Mouse (Mus musculus) midbrain, embryonic 15.5 days (tissue): Measurements from ENCODE around the gene Srp54a. TPM values are rescaled to one million over a fixed set of nuclear protein-coding genes. Genes with fewer than 3 reads are reported as not detected.
"Not testable (repeated sequence)": the region's sequence is repeated elsewhere in the genome, so short reads cannot be mapped to it uniquely, and the experiment has no call there.

Experiments
- ATAC-seq: fragments of 200-750 bp; cut with Nextera tagmentation; replicated peaks from 2 replicates; pipeline ENCODE4 v1.8.0; 2017; ENCODE audit warnings: moderate TSS enrichment
- H3K27ac ChIP-seq: fragments of 300-500 bp; sonication (generic); 2 replicates; pipeline ENCODE4 v1.5.1; 2015; ENCODE audit warnings: mild to moderate bottlenecking, inconsistent platforms
- H3K27me3 ChIP-seq: fragments of 300-500 bp; sonication (generic); replicated peaks from 2 replicates; pipeline ENCODE4 v1.6.1; 2015; ENCODE audit warnings: inconsistent platforms
- H3K36me3 ChIP-seq: fragments of 300-500 bp; sonication (generic); replicated peaks from 2 replicates; pipeline ENCODE4 v1.6.1; 2015; ENCODE audit warnings: inconsistent platforms
- H3K4me1 ChIP-seq: fragments of 300-500 bp; sonication (generic); 2 replicates; pipeline ENCODE4 v1.6.1; 2015; ENCODE audit warnings: inconsistent platforms
- H3K4me2 ChIP-seq: fragments of 300-500 bp; sonication (generic); 2 replicates; pipeline ENCODE4 v1.6.1; 2015; ENCODE audit warnings: inconsistent platforms, mild to moderate bottlenecking, moderate library complexity
- H3K4me3 ChIP-seq: fragments of 300-500 bp; sonication (generic); 2 replicates; pipeline ENCODE4 v1.5.1; 2015; ENCODE audit warnings: mild to moderate bottlenecking, inconsistent platforms
- H3K9ac ChIP-seq: fragments of 300-500 bp; sonication (generic); 2 replicates; pipeline ENCODE4 v1.6.1; 2015; ENCODE audit warnings: mild to moderate bottlenecking, inconsistent platforms
- H3K9me3 ChIP-seq: fragments of 300-500 bp; sonication (generic); 2 replicates; pipeline ENCODE4 v1.6.1; 2016; ENCODE audit warnings: inconsistent platforms
- WGBS: fragments of 180-500 bp; shearing (Covaris S2); methylation state at CpG from one replicate; pipeline ENCODE4 v1.1.7; 2015; ENCODE audit warnings: mixed read lengths; 5-methylcytosine and 5-hydroxymethylcytosine counted together
- polyA plus RNA-seq: library from polyadenylated mRNA; unstranded; fragments of >200 nt; fragmentation: Nextera tagmentation; extraction: Ambion mirVana; gene quantifications from 2 replicates; pipeline ENCODE4 v1.2.1, GENCODE M21; 2015

The Srp54a gene
- polyA plus RNA-seq, 1 experiment from 2014 or later = 176 TPM

DNA sequence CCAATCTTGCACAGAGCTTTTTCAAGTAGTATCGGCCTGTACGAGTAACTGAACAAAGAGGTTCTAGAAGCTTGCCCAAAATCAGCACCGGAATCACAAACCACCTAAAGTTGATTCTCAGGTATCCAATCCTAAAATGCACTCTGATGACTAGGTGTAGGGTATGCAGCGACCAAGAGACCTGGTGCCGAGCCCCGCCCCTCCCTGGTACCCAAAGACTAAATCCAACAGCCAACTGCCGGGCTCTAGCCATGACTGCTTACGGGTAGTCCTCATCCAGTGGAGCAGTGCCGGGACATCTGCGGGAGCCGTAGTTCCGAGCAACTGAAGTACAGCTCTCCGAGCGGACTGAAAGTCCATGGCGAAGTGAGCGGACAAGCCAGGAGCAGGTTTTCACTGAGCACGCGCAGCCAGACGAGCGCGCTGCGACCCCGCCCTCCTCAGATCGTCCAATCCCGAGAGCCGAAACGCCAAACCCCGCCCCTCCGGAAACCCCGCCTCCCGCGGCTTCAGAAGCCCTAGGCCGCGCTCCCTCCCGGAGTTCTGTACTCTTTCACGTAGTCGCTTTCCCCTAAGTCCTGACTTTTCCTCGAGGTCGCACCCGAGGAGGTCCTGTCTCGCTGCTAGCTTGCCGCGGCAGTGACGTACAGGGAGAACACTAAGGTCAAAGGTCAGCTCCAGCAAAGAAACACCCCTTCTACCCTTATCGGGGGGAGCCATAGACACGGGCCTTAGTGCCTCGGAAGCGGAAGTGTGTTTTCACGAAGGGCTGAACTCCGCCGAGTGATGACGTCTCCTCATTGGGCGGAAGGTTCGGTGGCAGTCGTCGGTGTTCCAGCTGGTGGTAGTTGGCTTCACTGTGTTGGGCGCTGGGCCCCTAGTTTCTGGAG lies 74.7 kb downstream of the Srp54a start, which contains the start of gene Srp54b:
Gene Srp54b, plus strand, starts transcription at position 546 of the 890 bp plus-strand sequence.
- H3K36me3 ChIP-seq, H3K9me3 ChIP-seq, H3K27ac ChIP-seq, H3K4me1 ChIP-seq, H3K4me2 ChIP-seq, H3K9ac ChIP-seq, H3K27me3 ChIP-seq: not testable (repeated sequence)
- peak within 1 kb of the TSS; percentile 27 for H3K4me3 ChIP-seq
- ATAC-seq = peak; percentile 99
- WGBS = no CpG with 5 or more reads among the region's 57 CpGs

DNA sequence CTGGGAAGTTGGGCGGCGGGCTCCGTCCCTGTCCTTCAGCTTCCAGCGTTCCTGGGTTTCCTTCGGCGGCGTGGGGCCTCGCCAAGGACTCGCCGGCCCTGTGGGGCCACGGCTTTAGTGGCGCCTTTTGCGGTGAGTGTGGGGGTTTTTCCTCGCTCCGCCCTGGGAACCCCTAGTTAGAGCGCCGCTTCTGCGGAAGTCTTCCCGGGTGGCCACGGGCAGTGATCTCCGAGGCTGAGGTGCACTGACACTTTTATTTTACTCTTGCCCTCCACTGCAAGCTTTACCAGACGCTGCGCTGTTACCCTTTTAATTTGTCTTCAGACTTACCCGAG lies 75.4 kb downstream of the Srp54a start:
- H3K9ac ChIP-seq, H3K4me1 ChIP-seq, H3K9me3 ChIP-seq, H3K27me3 ChIP-seq, ATAC-seq, H3K4me2 ChIP-seq, H3K27ac ChIP-seq, H3K36me3 ChIP-seq: not testable (repeated sequence)
- 0% methylated on average over 11 of the region's 24 CpGs for WGBS
- H3K4me3 ChIP-seq = peak overlapping the region; percentile 27

Other genes with a start within 250 kb of the Srp54a start
- 271 and 276 TPM in 2 replicates for gene Cfl2, start 217.4 kb upstream of the Srp54a start, polyA plus RNA-seq
- not detected in 2 replicates for gene Gm20403, start 93.7 kb upstream of the Srp54a start, polyA plus RNA-seq
- gene Baz1a, start 65.9 kb upstream of the Srp54a start, polyA plus RNA-seq = 6.6 and 8.0 TPM in 2 replicates
- gene 2700097O09Rik, start 152 bp upstream of the Srp54a start, polyA plus RNA-seq = 36.8 and 38.4 TPM in 2 replicates
- 61.0 and 65.1 TPM in 2 replicates for gene Fam177a, start 44.2 kb downstream of the Srp54a start, polyA plus RNA-seq
- 52.9 and 60.9 TPM in 2 replicates for gene Srp54b, start 74.8 kb downstream of the Srp54a start, polyA plus RNA-seq
- gene 1700047I17Rik2, start 119.3 kb downstream of the Srp54a start, polyA plus RNA-seq = not detected in 2 replicates
- gene Srp54c, start 149.9 kb downstream of the Srp54a start, polyA plus RNA-seq = 66.2 and 71.0 TPM in 2 replicates
- gene 1110008L16Rik, start 219.3 kb downstream of the Srp54a start, polyA plus RNA-seq = 10.6 and 10.7 TPM in 2 replicates
- 18.8 and 19.7 TPM in 2 replicates for gene Ppp2r3c, start 222.7 kb downstream of the Srp54a start, polyA plus RNA-seq